Mouse (Mus musculus) midbrain, embryonic 16.5 days (tissue): ENCODE data around the gene Rap1gap2. TPM values are rescaled to one million over a fixed set of nuclear protein-coding genes. Genes with fewer than 3 reads are reported as not detected.

Experiments
- ATAC-seq: fragments of 200-750 bp; cut with Nextera tagmentation; 2 replicates; pipeline ENCODE4 v1.8.0; 2017; ENCODE audit warnings: moderate TSS enrichment
- H3K27ac ChIP-seq: fragments of 300-500 bp; sonication (generic); 2 replicates; pipeline ENCODE4 v1.5.1; 2014; ENCODE audit warnings: mild to moderate bottlenecking, low read length, mixed read lengths
- H3K27me3 ChIP-seq: fragments of 300-500 bp; sonication (generic); 2 replicates; pipeline ENCODE4 v1.6.1; 2014; ENCODE audit warnings: low read depth, low read length, mixed read lengths; ENCODE audit not compliant: control insufficient read depth, insufficient read depth
- H3K36me3 ChIP-seq: fragments of 300-500 bp; sonication (generic); 2 replicates; pipeline ENCODE4 v1.6.1; 2014; ENCODE audit warnings: mild to moderate bottlenecking, low read length, moderate library complexity, mixed read lengths; ENCODE audit not compliant: control insufficient read depth, insufficient read depth
- H3K4me1 ChIP-seq: fragments of 300-500 bp; sonication (generic); 2 replicates; pipeline ENCODE4 v1.6.1; 2014; ENCODE audit warnings: mild to moderate bottlenecking, low read length, mixed read lengths; ENCODE audit not compliant: control insufficient read depth, insufficient read depth
- H3K4me2 ChIP-seq: fragments of 300-500 bp; sonication (generic); 2 replicates; pipeline ENCODE4 v1.6.1; 2014; ENCODE audit warnings: mild to moderate bottlenecking, low read length, mixed read lengths
- H3K4me3 ChIP-seq: fragments of 300-500 bp; sonication (generic); 2 replicates; pipeline ENCODE4 v1.5.1; 2014; ENCODE audit warnings: low read depth, mild to moderate bottlenecking, low read length, moderate library complexity, mixed read lengths
- H3K9ac ChIP-seq: fragments of 300-500 bp; sonication (generic); 2 replicates; pipeline ENCODE4 v1.6.1; 2014; ENCODE audit warnings: low read depth, low read length, mixed read lengths
- H3K9me3 ChIP-seq: fragments of 300-500 bp; sonication (generic); replicated peaks from 2 replicates; pipeline ENCODE4 v1.6.1; 2014; ENCODE audit warnings: mild to moderate bottlenecking, low read length, mixed read lengths; ENCODE audit not compliant: control insufficient read depth, poor library complexity, severe bottlenecking
- WGBS: fragments of 180-500 bp; shearing (Covaris S2); extraction: QIAGEN DNeasy Blood & Tissue Kit; methylation state at CpG from one replicate; pipeline ENCODE4 v1.1.7; 2014; 5-methylcytosine and 5-hydroxymethylcytosine counted together
- polyA plus RNA-seq: library from polyadenylated mRNA; unstranded; fragments of >200 nt; fragmentation: Nextera tagmentation; extraction: Ambion mirVana; gene quantifications from 2 replicates; pipeline ENCODE4 v1.2.1, GENCODE M21; 2015

Rap1gap2 gene
- polyA plus RNA-seq, 1 experiment from 2014 or later, result 17.1 TPM

GRCm38 (mm10) chr11:74627481-74627880 is 16.8 kb upstream of the Rap1gap2 start:
- Histone ChIP-seq H3K4me3 (no peak overlapping the region), H3K27me3 (no peaks in the 10 kb centered on the region), H3K4me1 (no peaks in the 10 kb centered on the region), H3K4me2 (no peak overlapping the region), H3K9ac (no peak overlapping the region), H3K9me3 (no peaks in the 10 kb centered on the region), H3K36me3 (0 out of 2 replicates have a peak, but pooled peaks cover 2% of the 10 kb centered on the region), H3K27ac (no peak overlapping the region)
- ATAC-seq, result no peak
- 73% methylated on average over 3 of the region's 3 CpGs for WGBS

GRCm38 (mm10) chr11:74625333-74625732 is 14.6 kb upstream of the Rap1gap2 start:
- no peaks in the 10 kb centered on the region for H3K27me3 ChIP-seq
- H3K36me3 ChIP-seq, result no peaks in the 10 kb centered on the region
- H3K4me3 ChIP-seq, result no peak overlapping the region
- no peak overlapping the region for H3K9ac ChIP-seq
- H3K4me1 ChIP-seq, result peaks cover 4% of the 10 kb centered on the region
- no peaks in the 10 kb centered on the region for H3K9me3 ChIP-seq
- no peak overlapping the region for H3K27ac ChIP-seq
- no peak overlapping the region for H3K4me2 ChIP-seq
- ATAC-seq, result no peak

GRCm38 (mm10) chr11:74623693-74624092 is 13.0 kb upstream of the Rap1gap2 start:
- Histone ChIP-seq H3K27ac (no peak overlapping the region), H3K36me3 (no peaks in the 10 kb centered on the region), H3K4me1 (peaks cover 9% of the 10 kb centered on the region), H3K27me3 (no peaks in the 10 kb centered on the region), H3K4me2 (no peak overlapping the region), H3K9ac (no peak overlapping the region), H3K9me3 (no peaks in the 10 kb centered on the region), H3K4me3 (no peak overlapping the region)
- ATAC-seq, result no peak
- WGBS, result 71% methylated on average over 6 of the region's 6 CpGs

- no peak for ATAC-seq
- H3K27ac ChIP-seq, result no peak overlapping the region
- peaks cover 11% of the 10 kb centered on the region for H3K4me1 ChIP-seq
- 84% methylated on average over 8 of the region's 8 CpGs for WGBS
- H3K9ac ChIP-seq, result no peak overlapping the region
- no peak overlapping the region for H3K4me2 ChIP-seq
- no peak overlapping the region for H3K4me3 ChIP-seq
- no peaks in the 10 kb centered on the region for H3K9me3 ChIP-seq
- no peaks in the 10 kb centered on the region for H3K27me3 ChIP-seq
- no peaks in the 10 kb centered on the region for H3K36me3 ChIP-seq
These were observed 11.4 kb upstream of the Rap1gap2 start for GRCm38 (mm10) chr11:74621974-74622669.

- 2% methylated on average over 16 of the region's 16 CpGs for WGBS
- H3K36me3 ChIP-seq, result no peaks in the 10 kb centered on the region
- peak; percentile 52; the same call in 1 of the 2 replicates for ATAC-seq
- peak overlapping the region; percentile 79 for H3K4me3 ChIP-seq
- no peaks in the 10 kb centered on the region for H3K27me3 ChIP-seq
- no peak overlapping the region; the same call in 1 of the 2 replicates for H3K27ac ChIP-seq
- peak overlapping the region; percentile 72 for H3K4me2 ChIP-seq
- H3K9ac ChIP-seq, result peak overlapping the region; percentile 92
- peaks cover 11% of the 10 kb centered on the region for H3K4me1 ChIP-seq
- H3K9me3 ChIP-seq, result no peaks in the 10 kb centered on the region
These were observed 9.2 kb upstream of the Rap1gap2 start for GRCm38 (mm10) chr11:74619956-74620300.

GRCm38 (mm10) chr11:74619201-74619955 is 8.7 kb upstream of the Rap1gap2 start, which contains the start of gene Ccdc92b:
Gene Ccdc92b, plus strand, starts transcription at chr11:74619605.
- 1% methylated on average over 50 of the region's 63 CpGs for WGBS
- ATAC-seq, result peak; percentile 88

GRCm38 (mm10) chr11:74615571-74615970 is 4.9 kb upstream of the Rap1gap2 start:
- H3K4me3 ChIP-seq, result no peak overlapping the region
- H3K9me3 ChIP-seq, result no peaks in the 10 kb centered on the region
- no peak overlapping the region for H3K4me2 ChIP-seq
- WGBS, result 50% methylated on average over 5 of the region's 5 CpGs
- no peak overlapping the region for H3K9ac ChIP-seq
- H3K36me3 ChIP-seq, result no peaks in the 10 kb centered on the region
- no peak for ATAC-seq
- peaks cover 14% of the 10 kb centered on the region for H3K4me1 ChIP-seq
- peaks cover 18% of the 10 kb centered on the region for H3K27me3 ChIP-seq
- H3K27ac ChIP-seq, result no peak overlapping the region

More at GRCm38 (mm10) chr11:74619201-74619955, 8.7 kb upstream of the Rap1gap2 start, which contains the start of gene Ccdc92b:
- Histone ChIP-seq H3K4me2 (peak within 1 kb of the TSS; percentile 72), H3K9me3 (no peaks in the 10 kb centered on the region), H3K9ac (peak within 1 kb of the TSS; percentile 92), H3K4me3 (peak within 1 kb of the TSS; percentile 79), H3K27ac (peak within 1 kb of the TSS; percentile 25), H3K4me1 (peaks cover 11% of the 10 kb centered on the region), H3K27me3 (peaks cover under 1% of the 10 kb centered on the region), H3K36me3 (no peaks in the 10 kb centered on the region)

GRCm38 (mm10) chr11:74613428-74613827 is 2.7 kb upstream of the Rap1gap2 start:
- 63% methylated on average over 4 of the region's 4 CpGs for WGBS

GRCm38 (mm10) chr11:74611437-74611836 is 722 bp upstream of the Rap1gap2 start:
- Histone ChIP-seq H3K36me3 (no peaks in the 10 kb centered on the region), H3K4me3 (no peak overlapping the region; the same call in 1 of the 2 replicates), H3K9ac (no peak overlapping the region), H3K4me2 (no peak overlapping the region), H3K4me1 (peaks cover 8% of the 10 kb centered on the region), H3K27ac (no peak overlapping the region), H3K27me3 (peaks cover 26% of the 10 kb centered on the region), H3K9me3 (no peaks in the 10 kb centered on the region)
- WGBS, result 18% methylated on average over 7 of the region's 7 CpGs
- no peak for ATAC-seq

More at GRCm38 (mm10) chr11:74613428-74613827, 2.7 kb upstream of the Rap1gap2 start:
- Histone ChIP-seq H3K4me2 (no peak overlapping the region), H3K4me3 (no peak overlapping the region), H3K9ac (no peak overlapping the region), H3K36me3 (no peaks in the 10 kb centered on the region), H3K27me3 (peaks cover 26% of the 10 kb centered on the region), H3K9me3 (no peaks in the 10 kb centered on the region), H3K4me1 (peaks cover 8% of the 10 kb centered on the region), H3K27ac (no peak overlapping the region)
- no peak for ATAC-seq
